Mouse (Mus musculus): Measurements from ENCODE around the gene Fam173a. TPM values are rescaled to one million over a fixed set of nuclear protein-coding genes. Genes with fewer than 3 reads are reported as not detected.

Gene Fam173a
- 10 to 100 TPM; 35.0 to 38.5 TPM for total RNA-seq (2021)
- long read RNA-seq, experiment 1, transcript Fam173a-201 (5 exons, 1,321 nt), result major isoform, 32 of 47 reads
- long read RNA-seq, experiment 1, transcript Fam173a-205 (3 exons, 1,886 nt), result minor isoform, 6 of 47 reads
- long read RNA-seq, experiment 1, partial matches to known transcripts, result 4 of 47 reads
- long read RNA-seq, experiment 1, other reads (novel, unspliced or antisense), result 3 of 47 reads
- long read RNA-seq, experiment 2, transcript Fam173a-205 (3 exons, 1,886 nt), result minor isoform, 5 of 44 reads
- long read RNA-seq, experiment 2, transcript Fam173a-201 (5 exons, 1,321 nt), result major isoform, 36 of 44 reads
- long read RNA-seq, experiment 2, partial matches to known transcripts, result 1 of 44 reads
- long read RNA-seq, experiment 2, other reads (novel, unspliced or antisense), result 0 of 44 reads

DNA sequence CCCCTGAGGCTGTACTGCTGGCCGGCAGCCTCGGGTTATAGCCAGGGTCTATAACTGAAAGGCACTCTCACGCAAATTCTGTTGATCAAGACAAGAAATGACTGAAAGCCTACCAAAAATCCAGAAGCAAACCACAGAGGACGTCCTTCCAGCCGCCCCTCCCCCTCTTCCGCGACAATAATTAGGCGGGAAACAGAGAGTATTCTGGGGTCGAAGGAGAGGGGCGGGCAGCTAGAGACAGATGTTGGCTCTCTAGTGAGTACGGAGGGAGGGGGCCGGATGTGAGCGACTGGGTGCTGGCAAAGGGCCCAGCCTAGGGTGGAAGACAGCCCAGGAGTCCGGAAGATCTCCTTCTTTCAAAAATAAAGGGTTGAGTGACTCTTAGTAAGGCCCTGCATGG lies at the start of gene Fam173a:
TSS of gene Fam173a (minus strand) at position 287 of the 400 bp plus-strand sequence.
- peak; percentile 76 for DNase-seq

DNA sequence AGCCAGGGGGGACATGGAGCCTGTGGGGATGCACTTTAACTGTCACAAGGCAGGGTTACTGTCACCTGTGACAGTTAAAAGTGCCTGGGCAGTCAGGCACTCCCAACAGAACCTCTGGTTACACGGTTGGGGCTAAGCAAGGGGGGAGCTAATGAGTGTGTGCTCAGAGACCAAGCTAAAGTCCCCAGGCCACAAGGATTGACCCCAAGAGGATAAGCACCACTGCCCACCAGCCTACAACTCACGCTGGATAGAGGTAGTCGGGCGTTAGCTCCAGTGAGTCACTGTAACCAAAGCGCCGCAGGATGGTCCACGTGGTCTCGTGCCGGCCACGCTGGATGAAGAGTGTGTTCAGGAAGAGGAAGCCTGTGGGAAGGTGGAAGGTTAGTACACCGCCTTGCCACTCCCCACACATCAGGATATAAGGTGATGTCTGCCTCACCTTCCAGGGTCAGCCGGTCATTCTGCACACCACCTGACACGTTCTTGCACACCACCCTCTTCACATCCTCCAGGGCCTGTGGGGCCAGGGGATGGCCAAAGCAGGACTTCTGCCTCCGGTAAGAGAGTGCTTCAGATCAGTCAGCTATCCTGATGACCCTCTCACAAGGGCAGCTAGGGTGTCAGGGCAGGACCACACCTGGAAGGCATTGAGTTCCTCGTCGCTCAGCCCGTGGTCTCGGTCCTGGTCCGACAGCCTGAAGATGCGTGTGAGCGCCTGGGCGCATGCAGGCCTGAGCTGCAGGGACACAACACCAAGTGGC lies 48.6 kb upstream of the Fam173a start, which contains the start of gene Gm20683:
TSS of gene Gm20683 (minus strand) at position 647 of the 764 bp plus-strand sequence.
- DNase-seq, result no peak

DNA sequence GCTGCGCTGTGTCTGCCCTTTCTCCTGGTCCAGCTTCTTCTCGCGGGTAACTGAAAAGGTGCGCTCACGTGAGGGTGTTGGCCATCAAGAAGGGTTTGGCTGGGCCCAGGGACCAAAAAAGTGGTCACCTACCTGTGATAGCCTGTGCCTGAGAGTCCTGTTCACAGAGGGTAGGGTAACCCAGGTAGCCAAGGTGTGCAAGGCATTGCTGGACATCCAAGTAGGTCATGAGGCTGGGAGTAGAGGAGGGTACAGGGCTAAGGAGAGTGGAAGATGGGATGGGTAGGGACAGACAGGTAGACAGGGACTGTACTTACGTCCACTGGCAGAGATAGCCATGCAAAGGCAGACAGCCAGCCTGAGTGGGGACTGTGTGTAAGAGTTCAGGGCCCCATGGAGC lies 47.8 kb upstream of the Fam173a start:
- DNase-seq, result no peak

DNA sequence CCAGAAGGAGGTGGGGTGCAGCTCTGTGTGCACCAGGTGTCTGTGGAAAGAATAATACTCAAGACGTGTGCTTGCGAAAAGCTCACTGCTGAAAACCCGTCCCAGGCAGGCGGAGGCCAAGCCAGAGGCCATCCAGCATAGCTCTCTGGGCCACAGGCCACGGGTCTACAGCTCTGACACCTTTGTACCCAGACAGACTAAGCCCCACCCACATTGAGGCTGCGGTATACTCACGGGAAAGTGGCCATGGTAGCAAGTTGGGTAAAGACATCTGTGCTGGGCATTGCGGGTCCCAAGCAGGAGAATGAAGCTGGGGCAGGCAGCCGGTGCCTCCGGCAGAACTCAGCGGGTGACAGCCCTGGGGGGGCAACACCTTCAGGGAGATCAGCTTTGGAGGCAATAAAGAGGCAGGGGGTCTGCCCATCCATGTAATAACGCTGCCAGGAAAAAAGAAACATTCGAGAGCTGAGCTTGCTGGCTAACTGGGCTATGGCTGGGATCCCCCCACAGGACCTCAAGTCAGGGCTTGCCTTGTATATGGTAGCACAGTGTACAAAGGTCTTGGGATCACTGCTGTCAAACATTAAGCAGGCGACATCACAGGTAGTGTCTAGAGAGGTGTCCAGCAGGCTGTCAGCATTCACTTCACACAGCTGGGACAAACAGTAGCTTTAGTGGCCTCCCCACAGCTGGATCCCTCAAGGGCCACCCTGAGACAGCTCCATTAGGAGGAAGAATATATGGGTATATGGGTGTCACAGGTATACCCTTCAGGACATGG lies 46.9 kb upstream of the Fam173a start:
- no peak for DNase-seq

DNA sequence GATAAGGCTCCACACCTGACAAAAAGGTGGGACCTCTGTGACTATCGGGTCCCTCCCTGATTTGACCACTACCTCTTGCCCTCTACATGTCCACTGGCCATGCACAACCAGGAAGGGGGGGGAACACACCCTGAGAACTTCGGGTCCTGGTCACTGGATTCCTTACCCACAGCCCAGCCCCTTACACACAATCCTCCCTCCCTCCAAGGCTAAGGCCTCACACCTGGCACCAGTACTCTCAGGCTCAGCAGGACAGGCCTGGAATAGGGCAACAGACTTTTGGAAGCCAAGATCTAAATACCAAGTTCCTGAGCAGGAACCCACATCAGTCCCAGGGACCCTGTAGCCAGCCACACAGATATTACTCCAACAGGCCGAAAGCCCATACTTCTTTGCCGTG lies 46.2 kb upstream of the Fam173a start:
- DNase-seq, result peak; percentile 66

DNA sequence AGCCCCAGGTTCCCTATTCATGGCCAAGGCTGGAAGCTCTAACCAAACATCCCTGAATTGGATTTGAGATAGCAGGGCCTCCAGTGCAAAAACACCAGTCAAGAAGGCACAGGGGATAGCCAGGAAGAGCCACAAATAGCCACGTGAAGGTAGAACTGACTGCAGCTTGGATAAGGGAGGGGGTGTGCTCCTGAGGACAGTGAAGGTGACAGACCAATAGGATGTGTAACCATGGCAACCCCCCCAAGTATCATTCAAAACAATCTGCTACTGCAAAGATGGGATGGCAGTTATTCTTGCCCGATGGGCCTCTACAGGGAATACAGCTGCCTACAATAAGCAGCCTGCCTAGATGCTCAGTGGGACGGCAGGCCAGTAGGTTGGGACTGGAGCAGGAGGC lies 44.8 kb upstream of the Fam173a start:
- no peak for DNase-seq

DNA sequence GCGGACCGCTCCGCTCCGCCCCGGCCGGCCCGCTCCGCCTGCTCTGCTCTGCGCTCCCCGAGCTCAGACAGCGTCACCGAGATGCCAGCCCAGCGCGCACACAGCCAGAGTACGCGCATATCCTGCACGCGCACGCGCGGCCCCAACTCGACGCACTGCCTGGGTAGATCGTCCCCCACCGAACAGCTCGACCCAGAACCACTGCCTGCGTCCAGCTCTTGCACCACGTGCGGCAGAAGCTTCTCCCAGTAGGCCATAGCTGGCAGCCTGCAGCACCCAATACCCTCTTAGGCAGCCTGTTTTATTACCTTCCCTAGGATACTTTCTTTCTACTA lies 44.3 kb upstream of the Fam173a start, which contains the start of gene Rhbdl1:
TSS of gene Rhbdl1 (minus strand) at position 220 of the 335 bp plus-strand sequence.
- DNase-seq, result peak; percentile 86

DNA sequence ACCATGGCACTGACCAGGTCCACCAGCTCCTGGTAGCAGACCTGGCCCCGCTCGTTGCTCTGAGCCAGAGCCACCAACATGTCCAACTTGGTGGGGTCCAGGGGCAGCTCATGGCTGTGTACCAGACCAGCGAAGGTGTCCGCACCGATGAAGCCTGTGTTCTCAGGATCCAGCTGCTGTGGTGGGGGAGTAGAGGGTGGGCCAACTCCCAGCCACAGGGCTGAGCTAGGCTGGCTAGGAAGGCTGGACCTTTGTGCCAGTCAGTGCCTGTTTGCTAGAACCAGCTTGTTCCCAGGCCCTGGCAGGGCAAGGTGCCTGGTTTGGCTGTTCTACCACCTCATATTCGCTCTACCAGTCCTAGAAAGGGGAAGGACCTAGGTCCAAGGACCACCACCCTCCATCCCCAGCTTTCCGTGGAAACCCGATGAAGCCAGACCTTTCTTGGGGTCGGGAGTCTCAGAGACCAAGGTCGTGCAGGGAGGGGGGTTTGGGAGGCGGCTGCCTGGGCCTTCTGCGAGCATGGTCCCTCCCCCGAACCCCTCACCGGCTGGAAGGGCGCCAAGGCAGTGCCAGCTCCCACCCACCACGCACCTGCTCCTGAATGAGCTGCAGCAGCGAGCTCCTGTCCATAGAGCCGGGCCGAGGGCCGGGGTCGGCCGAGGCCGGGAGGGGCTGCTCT lies 43.8 kb upstream of the Fam173a start:
- no peak for DNase-seq

DNA sequence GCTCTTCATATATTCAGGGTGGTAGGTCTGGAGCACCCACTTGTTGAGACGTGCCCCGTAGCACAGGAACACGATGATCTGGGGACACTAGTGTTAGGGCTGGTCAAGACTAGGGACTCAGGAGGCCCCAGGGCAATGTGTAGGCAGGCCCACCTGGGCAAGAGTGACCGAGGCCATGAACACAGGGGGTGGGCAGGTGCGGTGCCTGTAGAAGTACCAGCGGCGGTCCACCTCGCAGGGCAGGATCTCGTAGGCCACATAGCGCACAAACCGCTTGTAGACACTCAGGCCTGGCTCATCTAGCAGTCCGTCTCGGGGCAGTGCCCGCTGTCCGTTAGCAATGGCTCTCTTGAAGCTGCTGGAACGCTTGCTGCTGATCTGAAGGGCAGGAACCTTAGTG lies 43.1 kb upstream of the Fam173a start:
- no peak for DNase-seq

DNA sequence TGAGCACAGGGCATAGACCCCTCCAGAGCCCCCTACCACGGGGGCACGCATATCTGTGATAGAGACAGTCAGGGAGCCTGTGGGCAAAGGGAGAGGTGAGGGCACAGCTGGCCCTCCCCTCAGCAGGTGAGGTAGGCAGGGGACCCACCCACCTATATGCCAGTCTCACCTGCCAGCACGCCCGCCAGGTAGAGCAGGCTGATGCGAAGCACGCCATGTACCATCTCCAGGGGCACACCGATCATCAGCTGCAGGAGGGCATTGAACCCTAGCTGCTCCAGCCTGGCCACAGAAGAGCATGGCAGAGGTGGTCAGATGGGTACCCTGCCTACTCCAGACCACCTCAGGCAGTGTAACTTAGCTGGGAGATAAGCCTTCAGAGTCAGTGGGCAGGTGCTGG lies 42.6 kb upstream of the Fam173a start:
- DNase-seq, result no peak

DNA sequence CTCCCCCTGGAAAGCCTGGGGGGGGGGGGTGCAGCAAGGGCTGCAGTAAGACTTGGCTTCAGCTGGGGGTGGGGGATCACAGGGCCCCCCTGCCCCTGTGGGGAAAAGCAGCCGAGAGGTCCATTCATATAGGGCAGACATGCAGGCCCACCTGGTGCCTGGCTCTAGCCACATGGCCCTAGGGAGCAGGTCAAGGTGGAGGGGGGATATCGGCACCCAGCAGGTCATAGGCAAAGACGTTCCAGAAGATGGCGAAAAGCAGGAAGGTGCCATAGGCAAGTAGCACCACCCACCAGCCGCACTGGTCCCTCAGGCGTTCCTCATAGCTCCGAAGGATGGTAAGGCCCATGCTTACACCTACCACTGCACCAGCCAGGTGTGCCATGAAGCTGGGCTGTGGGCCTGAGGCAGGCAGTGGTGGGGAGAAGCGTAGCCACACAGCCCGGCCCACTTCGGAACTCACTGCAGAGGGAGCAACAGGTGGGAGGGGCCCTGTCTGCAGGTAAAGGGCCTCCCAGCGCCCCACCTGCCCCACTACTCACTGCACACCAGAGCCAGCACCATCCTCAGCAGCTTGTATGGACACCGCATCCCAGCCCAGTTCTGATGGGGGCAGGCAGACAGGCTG lies 42.0 kb upstream of the Fam173a start:
- DNase-seq, result no peak

DNA sequence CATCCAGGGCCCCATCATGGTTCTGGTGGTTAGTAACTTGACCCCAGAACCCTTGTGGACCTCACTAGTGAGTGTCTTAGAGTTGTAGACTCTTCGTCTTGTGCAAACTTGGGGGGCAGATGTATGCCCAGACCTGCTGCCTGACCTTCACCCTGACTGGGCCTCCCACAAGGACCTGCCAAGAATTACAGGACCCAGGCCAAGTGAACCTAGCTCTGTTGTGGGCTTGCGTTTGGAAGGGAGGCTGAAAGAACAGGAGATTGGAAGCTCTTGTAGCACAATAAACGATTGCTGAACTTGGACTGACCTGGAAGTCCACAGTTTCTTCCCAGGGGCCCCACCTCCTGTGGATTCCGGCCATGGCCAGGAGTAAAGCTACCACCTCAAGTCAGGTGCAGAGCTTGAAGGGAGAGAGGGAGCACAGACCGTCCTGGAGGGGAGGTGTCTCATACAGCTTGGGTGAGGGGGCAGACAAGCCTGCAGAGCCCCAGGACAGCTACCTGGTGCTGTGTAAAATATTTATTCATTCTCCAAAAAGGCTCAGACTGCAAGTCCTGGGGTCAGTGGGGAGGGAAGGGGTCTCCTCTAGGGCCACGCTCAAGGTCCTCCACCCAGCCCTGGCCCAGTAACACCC lies 41.4 kb upstream of the Fam173a start:
- DNase-seq, result no peak

DNA sequence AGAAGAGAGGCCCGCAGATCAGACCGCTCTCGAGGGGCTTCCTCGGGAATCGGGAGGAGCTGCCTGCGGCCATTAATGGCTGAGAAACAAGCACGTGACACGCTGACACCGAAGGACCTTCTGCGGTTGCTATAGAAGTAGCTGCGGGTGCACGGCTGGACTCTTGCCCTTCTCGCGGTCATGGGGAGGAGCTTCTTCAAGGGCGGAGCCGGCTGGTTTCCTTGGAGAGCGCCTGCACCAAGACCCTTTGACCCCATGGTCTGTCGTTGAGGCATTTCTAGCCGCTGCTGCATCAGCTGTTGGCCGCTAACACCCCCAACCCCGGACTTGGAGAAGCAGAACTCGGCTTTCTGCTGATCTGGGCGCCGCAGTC lies 40.6 kb upstream of the Fam173a start, which contains the start of gene Stub1:
TSS of gene Stub1 (minus strand) at position 114 of the 373 bp plus-strand sequence.
- DNase-seq, result peak; percentile 91

DNA sequence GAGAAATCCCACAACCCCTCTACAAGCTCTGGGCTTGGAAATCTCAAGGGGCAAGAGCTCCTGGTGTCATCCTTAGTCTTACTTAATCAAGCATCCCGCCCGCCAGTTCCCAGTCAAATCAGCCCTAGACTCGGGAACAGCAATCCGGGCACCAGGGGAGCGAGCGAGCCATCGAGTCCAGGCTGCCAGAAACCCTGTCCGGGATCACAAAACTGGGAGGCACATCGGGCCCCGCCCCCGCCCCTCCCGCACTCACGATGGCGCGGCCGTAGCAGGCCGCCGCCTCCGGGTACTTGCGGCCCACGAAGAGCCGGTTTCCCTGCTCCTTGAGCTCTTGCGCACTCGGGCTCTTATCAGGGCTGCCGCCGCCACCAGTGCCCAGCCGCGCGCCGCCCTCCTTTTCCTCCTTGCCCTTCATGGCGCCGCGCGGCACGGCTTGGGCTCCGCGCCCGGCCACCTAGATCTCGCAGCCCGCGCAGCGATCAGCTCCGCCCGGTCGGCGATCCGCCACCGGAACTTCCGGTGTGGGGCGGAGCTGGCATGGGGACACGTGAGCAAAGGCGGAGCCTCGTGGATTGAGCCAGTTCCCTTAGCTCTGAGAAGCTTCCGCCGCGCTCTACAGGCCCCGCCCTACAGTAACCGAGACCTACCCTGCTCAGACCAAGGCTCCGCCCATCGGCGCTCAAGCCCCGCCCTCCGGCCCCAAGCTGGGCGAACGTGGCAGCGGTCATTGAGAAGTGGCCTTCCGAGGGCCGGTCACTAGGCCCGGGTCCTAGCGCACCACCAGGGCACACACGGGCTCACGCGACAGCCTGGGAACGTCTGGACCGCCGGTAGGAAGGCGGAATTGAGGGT lies 40.0 kb upstream of the Fam173a start:
- DNase-seq, result peak; percentile 99

DNA sequence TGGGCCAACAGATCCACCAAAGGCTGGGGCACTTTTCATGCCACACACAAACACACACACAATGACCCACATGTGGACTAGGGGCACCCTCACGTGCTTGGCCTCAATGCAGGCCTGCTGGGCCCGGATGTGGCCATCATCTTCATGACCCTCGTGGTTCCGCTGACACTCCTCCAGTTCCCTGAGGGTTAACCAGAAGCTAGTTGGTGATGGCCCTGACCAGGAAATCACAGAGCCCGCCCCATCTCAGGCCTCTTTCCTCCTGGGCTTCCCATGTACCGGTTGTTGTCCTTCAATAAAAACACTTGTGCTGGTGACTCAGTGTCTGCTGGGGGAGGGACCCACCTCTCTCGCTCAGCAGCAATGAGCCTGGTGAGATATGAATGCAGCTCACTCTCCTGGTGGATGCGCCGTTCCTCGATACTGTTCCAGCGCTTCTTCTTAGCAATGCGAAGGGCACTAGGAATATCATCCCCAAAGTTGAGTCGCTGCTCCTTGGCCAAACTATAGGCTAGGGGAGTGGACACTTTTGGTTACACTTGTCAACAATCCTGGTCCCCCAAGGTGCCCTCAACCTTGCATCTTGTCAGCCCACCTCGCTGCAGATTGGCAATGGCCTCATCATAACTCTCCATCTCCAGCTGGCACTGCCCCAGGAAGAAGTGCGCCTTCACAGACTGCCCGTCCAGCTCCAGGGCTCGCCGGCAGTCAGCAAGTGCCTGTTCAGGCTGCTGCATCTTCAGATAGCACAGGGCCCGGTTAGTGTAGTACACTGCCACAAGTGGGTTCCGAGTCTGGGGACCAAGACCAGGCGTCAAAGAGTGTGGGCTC lies 39.0 kb upstream of the Fam173a start:
- no peak for DNase-seq

DNA sequence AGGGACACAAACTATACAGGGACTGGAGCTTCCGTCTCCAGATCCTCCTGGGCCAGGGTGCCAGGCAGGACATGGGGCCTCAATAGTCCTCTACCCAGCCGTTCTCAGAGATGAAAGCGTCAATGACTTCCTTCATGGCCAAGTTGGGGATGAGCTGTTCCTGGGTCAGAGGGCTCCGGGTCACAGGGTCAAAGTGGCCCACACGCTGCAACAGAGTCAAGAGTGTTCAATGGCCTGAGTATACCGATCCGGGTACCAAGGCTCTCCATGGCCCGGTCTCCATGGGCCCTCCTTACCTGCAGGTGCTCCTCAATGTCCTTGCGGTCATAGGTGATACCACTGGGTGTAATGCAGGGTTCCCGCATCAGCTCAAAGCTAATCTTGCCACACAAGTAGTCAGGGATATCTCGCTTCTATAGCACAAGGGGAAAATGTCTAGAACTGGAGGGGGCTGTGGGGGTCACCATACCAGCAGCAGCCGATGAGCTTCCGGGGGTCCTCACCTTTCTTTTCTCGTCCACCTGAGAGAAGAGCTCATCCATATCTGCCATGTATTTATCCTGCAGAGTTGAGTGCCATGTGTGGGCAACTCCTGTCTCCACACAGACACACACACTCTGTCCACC lies 38.2 kb upstream of the Fam173a start:
- DNase-seq, result no peak

DNA sequence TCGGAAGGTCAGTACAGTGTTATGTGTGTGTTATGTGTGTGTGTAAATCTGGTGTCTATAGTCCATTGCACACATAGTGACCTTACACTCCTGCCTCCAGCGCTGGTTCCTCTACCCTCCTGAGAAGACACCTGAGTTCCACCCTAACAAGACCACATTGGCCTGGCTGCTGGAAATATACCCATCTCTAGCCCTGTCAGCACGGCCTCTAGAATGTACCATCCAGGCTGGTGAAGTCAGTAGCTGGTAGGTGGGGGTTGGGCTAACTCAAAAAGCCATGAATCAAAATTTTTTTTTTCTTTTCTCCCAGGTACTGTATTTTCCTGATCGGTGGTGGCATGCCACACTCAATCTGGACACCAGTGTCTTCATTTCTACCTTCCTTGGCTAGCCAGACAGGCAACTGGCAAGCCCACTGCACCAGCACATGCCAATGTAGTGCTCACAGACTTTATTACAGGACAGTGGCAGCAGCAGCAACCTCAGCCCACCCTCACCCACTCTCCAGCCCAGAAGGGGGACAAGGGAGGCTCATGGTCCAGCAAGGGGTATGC lies 37.6 kb upstream of the Fam173a start:
- no peak for DNase-seq

DNA sequence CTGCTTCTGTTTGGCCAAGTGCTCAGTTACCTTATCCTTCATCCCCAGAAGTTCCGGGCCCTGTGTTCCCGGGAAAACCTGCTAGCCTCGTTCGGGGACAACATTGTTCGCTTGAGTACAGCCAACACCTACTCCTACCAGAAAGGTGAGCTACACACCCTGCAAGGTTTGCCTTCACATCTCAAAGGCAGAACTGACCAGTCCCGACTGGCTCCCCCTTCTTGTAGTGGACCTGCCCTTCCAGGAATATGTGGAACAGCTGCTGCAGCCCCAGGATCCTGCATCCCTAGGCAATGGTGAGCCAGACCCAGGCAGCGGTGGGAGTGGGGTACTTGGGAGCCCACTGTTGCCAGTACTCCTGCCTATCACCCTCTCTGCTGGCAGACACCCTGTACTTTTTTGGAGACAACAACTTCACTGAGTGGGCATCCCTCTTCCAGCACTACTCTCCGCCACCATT lies 36.9 kb upstream of the Fam173a start:
- DNase-seq, result no peak
